Mouse (Mus musculus) ovary, postnatal 36 days (tissue): ENCODE data around the gene Otor.
A peak's percentile ranks its signal among the peaks of the same experiment; 100 is the strongest.

ENCODE experiments used
- DNase-seq: peaks from one replicate; pipeline ENCODE4 v3.0.0; 2022; ENCODE audit warnings: low spot score, mixed read lengths

Gene Otor

DNA sequence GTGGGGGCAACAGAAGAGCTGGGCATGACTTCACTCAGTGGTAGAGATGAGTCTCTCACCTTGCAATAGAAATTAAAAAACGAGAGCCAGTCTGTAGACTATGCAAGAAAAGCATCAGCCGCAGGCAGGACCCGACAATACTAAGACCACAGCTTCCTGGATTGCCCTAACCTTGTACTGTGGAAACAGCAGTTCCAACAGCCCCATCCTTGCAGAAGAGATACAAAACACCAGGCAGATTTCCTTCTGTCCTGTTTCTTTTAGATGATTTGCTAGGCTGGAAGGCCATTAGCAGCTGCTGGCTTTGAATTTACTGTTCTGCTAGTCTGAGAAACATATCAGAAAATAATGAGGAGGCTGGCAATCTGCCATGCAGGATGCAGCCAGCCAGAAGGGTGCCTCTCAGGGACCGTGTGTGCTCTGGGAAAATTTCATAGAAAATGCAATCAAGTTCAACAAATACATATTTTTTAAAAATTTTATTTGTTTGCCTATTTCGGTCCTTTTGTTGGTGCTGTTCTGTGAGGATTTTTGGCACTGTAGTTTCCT, 52.9 kb downstream of the Otor start:
- DNase-seq = peak; percentile 19
